Mouse (Mus musculus): ENCODE results near the gene Elmod3.

The Elmod3 gene

DNA sequence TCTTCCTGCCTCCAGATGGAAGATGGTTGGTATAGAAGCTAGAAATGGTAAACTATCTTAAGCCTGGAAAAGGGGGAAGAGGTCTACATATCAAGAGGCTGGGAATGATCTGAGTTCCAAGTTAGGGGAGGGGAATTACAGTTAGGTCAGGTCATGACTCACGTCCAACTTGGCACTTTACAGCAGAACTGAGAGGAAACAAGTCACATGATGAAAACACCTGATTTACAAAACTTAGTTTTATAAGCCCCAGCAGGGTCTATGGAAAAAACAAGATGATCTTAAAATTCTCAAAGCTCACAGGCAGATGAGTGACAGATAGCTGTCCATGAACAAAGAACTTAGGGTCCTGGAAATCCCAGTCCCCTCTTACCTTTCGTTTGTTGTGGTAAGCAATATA lies 16.9 kb upstream of the Elmod3 start:
- no peak for DNase-seq (ENCODE audit: low read depth, low spot score)

GRCm38 (mm10) chr6:72610261-72610660 lies 12.0 kb upstream of the Elmod3 start:
- DNase-seq (ENCODE audit: low read depth, low spot score): no peak

GRCm38 (mm10) chr6:72608662-72609184 lies 10.5 kb upstream of the Elmod3 start:
- no peak for DNase-seq (ENCODE audit: low read depth, low spot score)

GRCm38 (mm10) chr6:72607676-72608075 lies 9.5 kb upstream of the Elmod3 start:
- no peak for DNase-seq (ENCODE audit: low read depth, low spot score)

DNA sequence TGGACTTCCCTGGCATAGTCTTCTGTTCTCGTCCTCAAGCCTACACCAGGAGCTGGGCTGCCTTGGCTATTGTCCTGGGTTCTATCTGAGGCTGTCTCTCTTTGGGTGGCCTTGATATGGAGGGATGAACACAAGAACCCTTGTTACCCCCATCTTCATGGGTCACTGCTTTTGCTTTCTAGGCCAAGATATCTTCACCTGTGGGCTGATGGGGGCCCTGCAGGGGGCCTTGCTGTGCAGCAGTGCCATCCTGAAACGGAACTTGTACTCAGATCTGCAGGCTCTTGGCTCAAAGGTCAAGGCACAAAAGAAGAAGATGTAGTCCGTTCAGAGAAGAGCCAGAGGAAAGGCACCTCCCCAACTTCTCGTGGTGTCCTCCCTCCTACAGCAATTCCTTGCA lies 8.8 kb upstream of the Elmod3 start:
- DNase-seq (ENCODE audit: low read depth, low spot score): no peak

DNA sequence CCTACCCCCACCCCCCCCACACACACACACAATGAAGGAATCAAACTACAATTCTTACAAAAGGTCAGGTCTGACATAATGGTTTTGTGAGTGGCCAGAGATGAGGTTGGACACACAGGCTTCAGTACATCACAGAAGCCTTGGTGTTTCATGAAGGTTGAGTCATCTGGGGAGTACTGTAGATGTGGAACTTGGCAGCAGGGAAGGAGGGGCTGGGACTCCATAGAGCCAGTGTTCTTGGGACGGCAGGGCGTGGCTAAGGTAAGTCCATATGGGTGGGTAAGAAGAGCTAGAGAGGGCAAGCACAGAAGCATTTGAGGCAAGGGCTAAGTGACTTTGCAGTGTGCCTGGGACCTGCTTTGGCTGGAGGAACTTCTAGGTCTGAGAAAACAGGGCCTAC lies 5.9 kb upstream of the Elmod3 start:
- peak; percentile 32 for DNase-seq (ENCODE audit: low read depth, low spot score)

DNA sequence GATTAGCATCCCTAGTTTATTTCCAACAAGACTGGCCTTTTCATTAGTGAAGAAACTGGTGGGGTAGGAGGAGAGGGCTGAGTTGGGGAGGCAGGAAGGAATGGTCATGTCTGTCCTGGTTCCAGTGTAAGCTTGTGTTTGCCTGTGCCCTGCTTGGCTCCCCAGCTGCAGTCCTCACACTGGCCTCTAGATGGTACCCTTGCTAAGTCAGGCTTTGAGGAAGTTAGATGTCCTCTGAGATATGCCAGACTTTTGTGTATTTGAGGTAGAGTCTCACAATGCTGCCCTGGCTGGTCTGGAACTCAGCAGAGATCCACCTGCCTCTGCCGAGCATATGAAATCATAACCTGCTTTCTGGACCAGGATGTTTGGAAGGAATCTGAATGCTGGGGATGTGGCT lies 3.5 kb upstream of the Elmod3 start:
- DNase-seq (ENCODE audit: low read depth, low spot score): peak; percentile 79

DNA sequence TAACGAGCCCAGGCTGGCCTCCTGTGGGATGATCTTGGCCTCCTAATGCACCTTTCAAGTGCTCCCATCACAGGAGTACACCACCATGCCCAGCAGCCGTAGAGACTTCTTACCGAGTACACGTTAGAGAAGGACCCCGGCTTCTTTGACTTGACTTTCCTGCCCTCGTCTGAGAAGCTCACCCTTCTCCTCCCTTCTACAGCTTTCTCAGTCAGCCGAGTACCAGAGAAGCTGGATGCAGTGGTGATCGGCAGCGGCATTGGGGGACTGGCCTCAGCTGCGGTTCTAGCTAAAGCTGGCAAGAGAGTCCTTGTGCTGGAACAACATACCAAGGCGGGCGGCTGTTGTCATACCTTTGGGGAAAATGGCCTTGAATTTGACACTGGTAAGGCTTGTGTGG lies 2.6 kb upstream of the Elmod3 start:
- DNase-seq (ENCODE audit: low read depth, low spot score): no peak

DNA sequence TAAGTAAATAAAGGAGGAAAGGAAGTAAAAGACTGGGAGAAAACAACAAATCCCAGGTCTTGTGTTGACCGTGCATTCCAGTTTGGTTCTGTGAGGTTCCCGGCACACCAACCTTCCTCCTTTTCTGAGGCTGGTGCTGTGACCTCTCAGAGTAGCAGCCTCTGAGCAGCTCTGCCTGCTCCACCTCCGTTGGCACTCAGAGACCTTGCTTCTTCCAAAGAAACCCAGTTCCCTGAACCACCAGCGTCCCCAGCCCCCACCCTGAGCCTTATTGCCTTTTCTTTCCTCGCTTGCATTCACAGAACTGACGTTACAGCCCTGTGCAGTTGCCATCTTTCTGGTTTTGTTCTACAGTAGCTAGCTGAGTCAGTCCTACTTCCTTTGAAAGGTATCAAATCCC lies 2.0 kb upstream of the Elmod3 start:
- no peak for DNase-seq (ENCODE audit: low read depth, low spot score)

DNA sequence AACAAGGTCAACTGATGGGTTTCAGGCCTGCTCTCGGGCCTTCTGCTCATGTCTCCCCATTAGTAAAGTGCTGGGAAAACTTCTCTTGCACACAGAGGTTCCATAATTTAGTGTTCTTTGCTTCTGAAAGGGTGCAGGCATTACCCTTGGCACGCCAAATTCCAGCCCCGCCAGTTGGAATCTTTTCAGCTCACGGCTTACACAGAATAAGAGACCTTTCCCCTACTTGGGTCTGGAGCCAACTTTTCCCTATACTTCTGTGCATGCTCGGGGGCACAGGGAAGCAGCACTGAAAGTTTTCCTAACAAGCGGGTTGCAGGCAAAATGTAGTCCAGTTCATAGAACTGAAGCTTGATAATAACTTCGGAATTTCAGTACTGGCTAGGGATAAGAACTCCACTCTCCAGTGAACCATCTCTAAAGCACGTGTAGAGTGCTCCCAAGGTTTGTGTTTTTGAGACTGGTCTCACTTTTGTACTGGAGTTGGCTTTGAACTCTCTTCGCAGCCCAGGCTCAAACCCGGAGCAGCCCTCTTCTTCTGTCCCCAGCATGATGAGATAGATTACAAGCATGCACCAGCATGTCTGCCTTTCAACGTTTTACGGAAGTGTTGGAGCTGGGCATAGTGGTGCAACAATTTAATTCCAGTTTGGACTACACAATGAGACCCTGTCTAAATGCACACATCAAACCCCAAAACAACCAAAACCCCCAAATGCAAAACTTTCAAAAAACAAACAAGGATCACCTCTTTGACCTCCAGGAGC lies 761 bp upstream of the Elmod3 start:
- no peak for DNase-seq (ENCODE audit: low read depth, low spot score)

DNA sequence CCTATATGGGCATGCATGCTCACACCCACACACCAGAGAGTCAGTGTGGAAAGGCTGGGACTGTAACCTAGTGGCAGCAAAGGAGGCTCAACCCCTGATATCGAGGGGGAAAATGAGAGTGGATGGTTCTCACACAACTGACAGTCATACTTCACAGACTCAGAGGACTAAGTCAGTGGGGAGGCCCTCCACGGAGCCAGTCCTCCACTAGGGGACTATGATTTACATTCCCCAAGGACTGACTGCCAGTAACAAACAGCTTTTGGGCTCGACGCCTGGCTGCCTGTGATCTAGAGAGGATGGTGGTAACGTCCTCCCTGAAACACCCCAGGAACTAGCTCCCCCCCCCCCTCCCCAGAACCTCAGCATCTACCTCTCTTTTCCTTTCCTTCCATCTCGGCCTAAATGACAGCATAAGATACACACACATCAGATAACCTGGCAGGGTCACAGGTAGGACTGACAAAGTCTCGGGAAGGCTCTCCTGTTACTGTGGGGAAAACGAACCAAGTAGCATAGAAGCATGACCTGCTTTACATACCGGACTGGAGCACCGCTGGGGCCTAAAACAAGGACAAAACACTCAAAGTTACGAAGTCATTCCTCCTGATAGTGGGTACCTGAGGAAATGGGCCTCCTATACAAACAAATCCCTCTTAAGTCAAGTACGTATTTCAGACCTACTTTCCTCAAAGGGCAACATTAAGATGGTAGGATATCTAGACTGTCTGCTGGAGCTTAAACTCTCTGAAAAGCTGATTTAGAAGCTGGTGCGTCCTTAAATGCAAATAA lies 934 bp downstream of the Elmod3 start:
- DNase-seq (ENCODE audit: low read depth, low spot score): no peak

- no peak for DNase-seq (ENCODE audit: low read depth, low spot score)
Observed at GRCm38 (mm10) chr6:72593914-72594313, 4.3 kb downstream of the Elmod3 start.

DNA sequence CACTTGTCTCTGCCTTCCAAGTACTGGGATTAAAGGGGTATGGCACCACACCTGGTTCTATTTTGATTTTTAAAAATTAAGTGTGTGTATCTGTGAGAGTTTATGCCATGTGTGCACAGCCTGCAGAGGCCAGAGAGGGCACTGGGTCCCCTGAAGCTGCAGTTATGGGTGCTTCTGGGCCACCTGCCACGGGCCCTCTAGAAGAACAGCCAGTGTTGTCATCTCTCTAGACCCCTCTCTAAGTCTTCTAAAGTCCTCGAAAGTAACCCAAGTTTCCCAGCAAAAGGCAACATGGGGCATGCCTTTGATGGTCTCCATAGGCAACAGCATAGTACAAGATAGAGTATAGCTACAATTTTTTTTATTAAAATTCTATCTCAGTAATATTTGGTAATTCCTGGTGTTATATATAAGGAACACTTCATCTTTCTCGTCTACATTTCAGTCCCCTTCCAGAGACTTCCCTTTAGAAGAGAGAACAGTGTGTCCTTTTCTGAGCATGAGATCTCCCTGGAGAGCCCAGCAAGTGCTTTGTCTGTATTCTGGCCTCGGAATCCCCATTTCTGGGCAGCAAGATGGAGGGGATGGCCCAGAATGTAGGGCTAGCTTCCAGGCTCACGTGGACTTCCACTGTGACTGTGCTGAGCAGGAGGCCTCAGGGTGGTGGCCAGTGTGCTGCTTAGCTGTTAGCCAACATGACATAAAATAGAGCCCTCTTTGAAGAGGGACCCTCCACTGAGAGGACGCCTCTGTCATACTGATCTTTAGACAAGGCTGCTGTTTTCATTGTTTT lies 5.0 kb downstream of the Elmod3 start:
- no peak for DNase-seq (ENCODE audit: low read depth, low spot score)

GRCm38 (mm10) chr6:72590111-72590510 lies 8.1 kb downstream of the Elmod3 start:
- DNase-seq (ENCODE audit: low read depth, low spot score): no peak

- no peak for DNase-seq (ENCODE audit: low read depth, low spot score)
Observed at GRCm38 (mm10) chr6:72588307-72588706, 9.9 kb downstream of the Elmod3 start.

GRCm38 (mm10) chr6:72586701-72587100 lies 11.5 kb downstream of the Elmod3 start:
- DNase-seq (ENCODE audit: low read depth, low spot score): no peak

- no peak for DNase-seq (ENCODE audit: low read depth, low spot score)
Observed at GRCm38 (mm10) chr6:72584154-72584553, 14.1 kb downstream of the Elmod3 start.

DNA sequence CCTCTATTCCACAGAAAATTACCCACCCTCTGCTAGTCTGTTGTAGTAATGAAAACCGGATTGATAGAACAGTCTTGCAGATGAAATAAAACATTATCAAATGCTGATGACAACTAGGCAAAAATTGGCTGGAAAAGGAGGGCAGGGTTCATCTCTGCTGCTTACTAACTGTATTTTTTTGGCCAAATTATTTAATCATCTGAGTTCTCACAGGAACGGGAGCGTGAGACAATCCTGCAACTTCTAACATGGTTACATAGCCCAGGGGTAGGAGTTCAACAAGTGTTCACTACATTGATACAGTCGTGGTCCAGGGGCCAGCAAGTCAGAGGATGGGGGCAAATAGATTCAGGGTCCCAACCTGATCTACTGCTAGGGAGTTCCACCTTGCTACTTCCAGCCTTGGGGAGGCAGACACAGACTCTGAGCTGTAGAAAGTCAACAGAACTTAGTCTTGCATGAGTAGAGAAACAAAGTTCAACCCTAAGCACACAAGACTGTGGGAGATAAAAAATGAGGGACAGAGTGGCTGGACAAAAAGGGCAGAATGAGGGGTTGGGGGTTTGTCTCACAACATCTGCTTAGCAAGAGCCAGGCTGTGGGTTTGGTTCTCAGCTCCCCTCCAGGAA lies 14.9 kb downstream of the Elmod3 start:
- no peak for DNase-seq (ENCODE audit: low read depth, low spot score)

- DNase-seq (ENCODE audit: low read depth, low spot score): no peak
Observed at GRCm38 (mm10) chr6:72581625-72582382, 16.4 kb downstream of the Elmod3 start.

GRCm38 (mm10) chr6:72576041-72576440 lies 22.2 kb downstream of the Elmod3 start:
- no peak for DNase-seq (ENCODE audit: low read depth, low spot score)

DNA sequence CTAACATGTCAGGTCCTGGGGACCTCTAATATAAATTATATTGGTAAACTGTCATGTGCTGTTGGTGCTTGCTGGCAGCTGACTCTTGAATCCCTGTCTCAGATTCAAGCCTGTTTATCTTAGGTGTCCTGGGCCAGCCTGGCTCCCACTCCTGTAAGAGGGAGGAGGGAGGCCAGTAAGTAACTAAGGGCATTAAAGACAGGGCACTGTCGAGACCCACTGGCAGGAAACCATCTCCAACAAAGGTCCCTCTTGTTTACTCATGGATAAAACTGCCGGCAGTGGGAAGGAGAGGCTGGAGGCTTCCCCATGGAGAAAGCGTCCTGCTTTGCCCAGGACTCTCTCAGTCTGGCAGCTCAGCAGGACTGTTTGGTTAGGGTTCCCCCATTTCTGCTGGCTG lies 26.4 kb downstream of the Elmod3 start:
- no peak for DNase-seq (ENCODE audit: low read depth, low spot score)

All from R1 (cell line).